Mouse (Mus musculus): ENCODE measurements around the gene Ssrp1. TPM values are rescaled to one million over a fixed set of nuclear protein-coding genes. Genes with fewer than 3 reads are reported as not detected.

Gene Ssrp1
- total and polyA plus RNA-seq, 2 experiments: 39.1 to 48.9 TPM

DNA sequence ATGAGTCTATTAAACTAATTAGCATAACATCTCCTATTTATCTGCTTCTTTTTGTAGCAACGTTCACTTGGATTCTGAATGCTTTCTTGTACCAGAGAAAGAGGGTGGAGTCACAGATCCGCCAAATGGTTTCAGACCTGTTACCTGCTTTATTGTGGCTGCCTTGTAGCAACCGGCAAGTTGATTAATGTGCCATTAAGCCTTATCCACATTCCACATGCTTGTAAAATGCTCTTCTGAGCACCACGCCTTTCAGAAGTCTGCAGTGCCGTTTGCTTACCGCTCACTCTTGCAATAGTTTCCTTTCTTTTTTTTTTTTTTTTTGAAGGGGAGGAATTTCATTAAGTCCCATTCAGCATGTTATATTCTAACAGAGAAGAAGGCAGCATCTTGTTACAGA, 7.1 kb upstream of the Ssrp1 start:
- Histone ChIP-seq H3K9ac (ENCODE audit: low read depth, low read length) (no peak overlapping the region), H3K27ac (replicated peaks; ENCODE audit: insufficient read depth, low read depth, low read length) (no peak overlapping the region), H3K36me3 (ENCODE audit: control insufficient read depth, insufficient read depth, low read length) (no peaks in the 10 kb centered on the region), H3K27me3 (ENCODE audit: control insufficient read depth, insufficient read depth, low read length) (no peaks in the 10 kb centered on the region), H3K79me2 (ENCODE audit: control insufficient read depth, insufficient read depth, low read length) (no peaks in the 10 kb centered on the region), H3K4me3 (ENCODE audit: insufficient read depth, low read depth, low read length) (no peak overlapping the region), H3K4me1 (ENCODE audit: control insufficient read depth, insufficient read depth, low read length) (no peaks in the 10 kb centered on the region)
- DNase-seq (ENCODE audit: extremely low read depth, low read depth, low spot score): no peak
- no peak for TF ChIP-seq POLR2A (IDR thresholded peaks at IDR 0.05; ENCODE audit: extremely low read depth, insufficient read depth, low read length)
- no peak for TF ChIP-seq CTCF (IDR thresholded peaks at IDR 0.05; ENCODE audit: low read depth, low read length)
- WGBS: 81% methylated on average over 6 of the region's 6 CpGs

DNA sequence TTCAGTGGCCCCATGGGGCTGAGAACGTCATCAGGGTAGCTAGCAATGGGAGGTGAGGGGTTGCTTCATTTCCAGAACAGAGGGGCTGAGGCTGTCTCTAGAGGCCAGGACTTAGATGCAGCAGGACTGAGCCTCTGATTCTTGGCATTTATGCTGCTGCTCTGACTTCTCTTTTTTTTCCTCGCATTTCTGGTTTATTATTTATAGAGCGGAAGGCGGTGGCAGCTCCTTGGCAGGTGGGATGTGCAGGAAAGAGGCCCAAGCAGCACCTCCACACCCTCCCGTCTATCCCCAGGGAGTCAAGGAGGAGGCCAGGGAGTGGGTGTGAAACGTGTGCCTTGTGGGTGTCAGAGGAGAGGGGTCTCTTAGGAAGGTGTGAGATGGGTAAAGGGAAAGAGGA, 6.0 kb upstream of the Ssrp1 start:
- DNase-seq (ENCODE audit: extremely low read depth, low read depth, low spot score): no peak
- Histone ChIP-seq H3K4me1 (ENCODE audit: control insufficient read depth, insufficient read depth, low read length) (no peaks in the 10 kb centered on the region), H3K36me3 (ENCODE audit: control insufficient read depth, insufficient read depth, low read length) (no peaks in the 10 kb centered on the region), H3K27me3 (ENCODE audit: control insufficient read depth, insufficient read depth, low read length) (no peaks in the 10 kb centered on the region), H3K4me3 (ENCODE audit: insufficient read depth, low read depth, low read length) (no peak overlapping the region), H3K9ac (ENCODE audit: low read depth, low read length) (no peak overlapping the region), H3K27ac (replicated peaks; ENCODE audit: insufficient read depth, low read depth, low read length) (no peak overlapping the region), H3K79me2 (ENCODE audit: control insufficient read depth, insufficient read depth, low read length) (no peaks in the 10 kb centered on the region)
- no peak for TF ChIP-seq POLR2A (IDR thresholded peaks at IDR 0.05; ENCODE audit: extremely low read depth, insufficient read depth, low read length)
- no peak for TF ChIP-seq CTCF (IDR thresholded peaks at IDR 0.05; ENCODE audit: low read depth, low read length)
- 74% methylated on average over 6 of the region's 6 CpGs for WGBS

DNA sequence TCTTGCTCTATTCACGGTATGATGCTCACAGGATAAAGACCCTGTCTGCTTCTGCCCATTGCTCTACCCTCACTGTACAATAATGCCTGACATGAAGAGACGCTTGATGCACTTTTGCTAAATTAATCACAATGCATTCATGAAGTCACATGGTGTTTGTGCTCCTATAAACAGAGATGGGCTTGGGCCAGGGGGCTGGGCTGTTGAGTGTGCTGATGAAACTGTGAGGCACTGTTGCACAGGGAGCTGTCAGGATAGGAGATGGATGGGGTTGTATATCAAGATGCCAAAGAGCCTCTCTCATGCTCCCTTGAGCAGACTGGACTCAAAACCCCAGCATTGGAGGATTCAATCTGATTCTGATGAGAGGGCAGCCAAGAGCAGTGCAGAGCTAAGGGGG, 3.9 kb upstream of the Ssrp1 start:
- Histone ChIP-seq H3K4me3 (ENCODE audit: insufficient read depth, low read depth, low read length) (no peak overlapping the region), H3K27me3 (ENCODE audit: control insufficient read depth, insufficient read depth, low read length) (no peaks in the 10 kb centered on the region), H3K79me2 (ENCODE audit: control insufficient read depth, insufficient read depth, low read length) (peaks cover 1% of the 10 kb centered on the region; the same call in 1 of the 2 replicates), H3K36me3 (ENCODE audit: control insufficient read depth, insufficient read depth, low read length) (no peaks in the 10 kb centered on the region), H3K9ac (ENCODE audit: low read depth, low read length) (no peak overlapping the region), H3K4me1 (ENCODE audit: control insufficient read depth, insufficient read depth, low read length) (peaks cover 8% of the 10 kb centered on the region), H3K27ac (replicated peaks; ENCODE audit: insufficient read depth, low read depth, low read length) (no peak overlapping the region)
- no peak for DNase-seq (ENCODE audit: extremely low read depth, low read depth, low spot score)
- 88% methylated on average over 2 of the region's 2 CpGs for WGBS
- TF ChIP-seq CTCF (IDR thresholded peaks at IDR 0.05; ENCODE audit: low read depth, low read length) (no peak), POLR2A (IDR thresholded peaks at IDR 0.05; ENCODE audit: extremely low read depth, insufficient read depth, low read length) (no peak)

DNA sequence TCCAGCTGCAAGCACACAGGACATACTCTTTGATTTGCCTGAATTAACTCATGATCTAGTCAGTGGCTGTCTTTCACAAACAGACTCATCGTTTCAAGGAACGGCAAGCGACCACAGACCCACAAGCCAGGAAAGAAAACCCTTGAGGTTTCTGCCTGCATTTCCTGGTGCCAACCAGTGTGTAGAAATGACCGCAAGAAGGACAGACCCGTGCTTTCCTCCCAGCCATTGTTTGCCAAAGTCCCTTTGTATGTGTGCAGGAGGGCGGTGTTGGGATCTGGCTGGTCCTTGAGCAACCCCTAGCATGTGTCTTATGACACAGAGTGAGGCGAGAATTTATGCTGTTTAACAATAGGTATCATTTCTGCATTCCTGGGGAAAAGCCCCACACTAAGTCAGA, 2.9 kb upstream of the Ssrp1 start:
- H3K27ac ChIP-seq (replicated peaks; ENCODE audit: insufficient read depth, low read depth, low read length): no peak overlapping the region
- no peak overlapping the region for H3K4me3 ChIP-seq (ENCODE audit: insufficient read depth, low read depth, low read length)
- 85% methylated on average over 7 of the region's 7 CpGs for WGBS

DNA sequence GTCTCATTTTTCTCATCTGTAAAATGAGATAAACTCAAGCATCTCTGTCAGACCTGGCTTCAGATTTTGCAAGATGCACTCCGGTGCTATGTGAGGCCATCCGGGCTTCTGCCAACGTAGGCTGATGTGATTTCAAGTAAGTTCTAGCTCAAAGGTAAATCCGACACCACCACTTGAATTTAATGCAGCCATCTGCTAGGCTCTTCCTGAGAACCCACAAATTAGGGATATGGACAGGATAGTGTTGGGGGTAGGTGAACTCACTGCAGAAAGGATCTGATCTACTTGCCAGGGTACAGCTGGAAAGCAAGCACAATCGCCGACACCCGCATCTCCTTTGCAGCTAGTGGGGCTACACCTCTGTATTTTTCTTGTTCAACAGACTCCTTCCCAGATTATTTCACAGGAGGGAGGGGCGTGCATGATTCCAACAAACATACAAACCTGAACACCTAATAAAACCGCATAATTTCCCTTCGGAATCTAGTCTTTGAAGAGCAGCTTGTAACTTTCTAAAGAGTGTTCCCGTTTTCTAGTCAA, 457 bp upstream of the Ssrp1 start:
- Histone ChIP-seq H3K9ac (ENCODE audit: low read depth, low read length) (peak overlapping the region; percentile 66), H3K36me3 (ENCODE audit: control insufficient read depth, insufficient read depth, low read length) (peaks cover 13% of the 10 kb centered on the region), H3K27me3 (ENCODE audit: control insufficient read depth, insufficient read depth, low read length) (no peaks in the 10 kb centered on the region), H3K27ac (replicated peaks; ENCODE audit: insufficient read depth, low read depth, low read length) (no peak overlapping the region; the same call in 1 of the 2 replicates), H3K79me2 (ENCODE audit: control insufficient read depth, insufficient read depth, low read length) (peaks cover 3% of the 10 kb centered on the region; the same call in 1 of the 2 replicates), H3K4me1 (ENCODE audit: control insufficient read depth, insufficient read depth, low read length) (peaks cover 11% of the 10 kb centered on the region), H3K4me3 (ENCODE audit: insufficient read depth, low read depth, low read length) (peak overlapping the region; percentile 65)
- no peak for TF ChIP-seq CTCF (IDR thresholded peaks at IDR 0.05; ENCODE audit: low read depth, low read length)
- TF ChIP-seq POLR2A (IDR thresholded peaks at IDR 0.05; ENCODE audit: extremely low read depth, insufficient read depth, low read length): no peak
- whole genome bisulfite sequencing: 7% methylated on average over 11 of the region's 11 CpGs
- no peak for DNase-seq (ENCODE audit: extremely low read depth, low read depth, low spot score)

More for the DNA sequence above, 2.9 kb upstream of the Ssrp1 start:
- no peaks in the 10 kb centered on the region for H3K36me3 ChIP-seq (ENCODE audit: control insufficient read depth, insufficient read depth, low read length)
- no peak for DNase-seq (ENCODE audit: extremely low read depth, low read depth, low spot score)
- peaks cover 3% of the 10 kb centered on the region; the same call in 1 of the 2 replicates for H3K79me2 ChIP-seq (ENCODE audit: control insufficient read depth, insufficient read depth, low read length)
- peaks cover 11% of the 10 kb centered on the region for H3K4me1 ChIP-seq (ENCODE audit: control insufficient read depth, insufficient read depth, low read length)
- no peaks in the 10 kb centered on the region for H3K27me3 ChIP-seq (ENCODE audit: control insufficient read depth, insufficient read depth, low read length)
- TF ChIP-seq CTCF (IDR thresholded peaks at IDR 0.05; ENCODE audit: low read depth, low read length) (no peak), POLR2A (IDR thresholded peaks at IDR 0.05; ENCODE audit: extremely low read depth, insufficient read depth, low read length) (no peak)
- H3K9ac ChIP-seq (ENCODE audit: low read depth, low read length): no peak overlapping the region

DNA sequence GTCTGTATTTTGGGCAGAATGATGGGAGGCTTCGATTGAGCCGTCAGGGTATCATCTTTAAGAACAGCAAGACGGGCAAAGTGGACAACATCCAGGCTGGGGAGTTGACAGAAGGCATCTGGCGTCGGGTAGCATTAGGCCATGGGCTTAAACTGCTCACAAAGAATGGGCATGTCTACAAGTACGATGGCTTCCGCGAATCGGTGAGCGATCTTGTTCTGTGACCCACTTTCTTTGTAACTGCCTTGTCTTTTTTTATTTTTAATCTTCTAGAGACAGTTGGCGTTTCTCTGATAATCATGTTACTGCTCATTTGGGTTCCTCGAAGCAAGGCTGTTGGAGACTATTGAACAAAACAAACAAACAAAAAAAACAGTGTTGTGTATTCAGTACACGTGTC, 1.3 kb downstream of the Ssrp1 start:
- Histone ChIP-seq H3K79me2 (ENCODE audit: control insufficient read depth, insufficient read depth, low read length) (peaks cover 3% of the 10 kb centered on the region; the same call in 1 of the 2 replicates), H3K27me3 (ENCODE audit: control insufficient read depth, insufficient read depth, low read length) (no peaks in the 10 kb centered on the region), H3K9ac (ENCODE audit: low read depth, low read length) (no peak overlapping the region), H3K4me3 (ENCODE audit: insufficient read depth, low read depth, low read length) (no peak overlapping the region), H3K27ac (replicated peaks; ENCODE audit: insufficient read depth, low read depth, low read length) (no peak overlapping the region), H3K4me1 (ENCODE audit: control insufficient read depth, insufficient read depth, low read length) (peaks cover 11% of the 10 kb centered on the region), H3K36me3 (ENCODE audit: control insufficient read depth, insufficient read depth, low read length) (peaks cover 26% of the 10 kb centered on the region)
- DNase-seq (ENCODE audit: extremely low read depth, low read depth, low spot score): no peak
- TF ChIP-seq POLR2A (IDR thresholded peaks at IDR 0.05; ENCODE audit: extremely low read depth, insufficient read depth, low read length) (no peak), CTCF (IDR thresholded peaks at IDR 0.05; ENCODE audit: low read depth, low read length) (no peak)
- WGBS: 84% methylated on average over 13 of the region's 13 CpGs
